Mouse (Mus musculus): Measurements from ENCODE around the gene Rev3l. TPM values are rescaled to one million over a fixed set of nuclear protein-coding genes. Genes with fewer than 3 reads are reported as not detected.

Rev3l gene
- polyA plus RNA-seq, 1 experiment from 2014 or later = 17.7 TPM

- H3K27ac ChIP-seq = no peak overlapping the region
- H3K36me3 ChIP-seq (ENCODE audit: poor library complexity, severe bottlenecking) = peaks cover 26% of the 10 kb centered on the region
- H3K9ac ChIP-seq = no peak overlapping the region
- no peak for ATAC-seq
- no peak overlapping the region for H3K4me3 ChIP-seq
- no peaks in the 10 kb centered on the region for H3K27me3 ChIP-seq
- no peaks in the 10 kb centered on the region for H3K9me3 ChIP-seq (replicated peaks)
- no peak overlapping the region for H3K4me2 ChIP-seq
- no peaks in the 10 kb centered on the region for H3K4me1 ChIP-seq
- WGBS = 98% methylated on average over 1 of the region's 1 CpGs
Observed at GRCm38 (mm10) chr10:39793295-39793694, 61.4 kb downstream of the Rev3l start.

- H3K36me3 ChIP-seq (ENCODE audit: poor library complexity, severe bottlenecking) = peaks cover 57% of the 10 kb centered on the region
- H3K27me3 ChIP-seq = no peaks in the 10 kb centered on the region
- H3K4me2 ChIP-seq = no peak overlapping the region
- no peak overlapping the region for H3K4me3 ChIP-seq
- H3K9me3 ChIP-seq (replicated peaks) = no peaks in the 10 kb centered on the region
- 76% methylated on average over 3 of the region's 3 CpGs for WGBS
- no peaks in the 10 kb centered on the region for H3K4me1 ChIP-seq
- H3K27ac ChIP-seq = no peak overlapping the region
- no peak overlapping the region for H3K9ac ChIP-seq
- ATAC-seq = no peak
Observed at GRCm38 (mm10) chr10:39811507-39811906, 79.6 kb downstream of the Rev3l start.

- no peaks in the 10 kb centered on the region for H3K27me3 ChIP-seq
- no peak overlapping the region for H3K9ac ChIP-seq
- no peak; the same call in 1 of the 2 replicates for ATAC-seq
- 86% methylated on average over 1 of the region's 1 CpGs for whole genome bisulfite sequencing
- peaks cover 55% of the 10 kb centered on the region for H3K36me3 ChIP-seq (ENCODE audit: poor library complexity, severe bottlenecking)
- H3K4me1 ChIP-seq = no peaks in the 10 kb centered on the region
- H3K27ac ChIP-seq = no peak overlapping the region
- H3K9me3 ChIP-seq (replicated peaks) = no peaks in the 10 kb centered on the region
- no peak overlapping the region for H3K4me3 ChIP-seq
- H3K4me2 ChIP-seq = no peak overlapping the region
Observed at GRCm38 (mm10) chr10:39842621-39843020, 110.7 kb downstream of the Rev3l start.

GRCm38 (mm10) chr10:39865509-39865908 lies 133.6 kb downstream of the Rev3l start:
- Histone ChIP-seq H3K27ac (no peak overlapping the region), H3K9me3 (replicated peaks) (no peaks in the 10 kb centered on the region), H3K9ac (no peak overlapping the region), H3K4me1 (no peaks in the 10 kb centered on the region), H3K4me3 (no peak overlapping the region), H3K36me3 (ENCODE audit: poor library complexity, severe bottlenecking) (peaks cover 73% of the 10 kb centered on the region), H3K4me2 (no peak overlapping the region), H3K27me3 (no peaks in the 10 kb centered on the region)
- no peak for ATAC-seq
- 86% methylated on average over 2 of the region's 2 CpGs for WGBS

- no peak overlapping the region for H3K9ac ChIP-seq
- H3K4me1 ChIP-seq = no peaks in the 10 kb centered on the region
- peaks cover 9% of the 10 kb centered on the region for H3K36me3 ChIP-seq (ENCODE audit: poor library complexity, severe bottlenecking)
- ATAC-seq = no peak
- H3K4me3 ChIP-seq = no peak overlapping the region
- 77% methylated on average over 3 of the region's 3 CpGs for WGBS
- H3K27me3 ChIP-seq = no peaks in the 10 kb centered on the region
- no peaks in the 10 kb centered on the region for H3K9me3 ChIP-seq (replicated peaks)
- no peak overlapping the region for H3K4me2 ChIP-seq
- H3K27ac ChIP-seq = no peak overlapping the region
Observed at GRCm38 (mm10) chr10:39888621-39889020, 156.7 kb downstream of the Rev3l start.

GRCm38 (mm10) chr10:39893702-39894697 lies 162.1 kb downstream of the Rev3l start:
- no peaks in the 10 kb centered on the region for H3K9me3 ChIP-seq (replicated peaks)
- H3K36me3 ChIP-seq (ENCODE audit: poor library complexity, severe bottlenecking) = peaks cover 11% of the 10 kb centered on the region
- WGBS = 75% methylated on average over 11 of the region's 11 CpGs
- no peak for ATAC-seq
- no peak overlapping the region for H3K27ac ChIP-seq
- no peak overlapping the region for H3K4me3 ChIP-seq
- no peak overlapping the region for H3K4me2 ChIP-seq
- H3K4me1 ChIP-seq = peaks cover 10% of the 10 kb centered on the region
- H3K27me3 ChIP-seq = no peaks in the 10 kb centered on the region
- no peak overlapping the region for H3K9ac ChIP-seq

- WGBS = 89% methylated on average over 5 of the region's 5 CpGs
- H3K27ac ChIP-seq = no peak overlapping the region
- H3K4me2 ChIP-seq = no peak overlapping the region
- no peak overlapping the region for H3K9ac ChIP-seq
- H3K9me3 ChIP-seq (replicated peaks) = no peaks in the 10 kb centered on the region
- no peak overlapping the region for H3K4me3 ChIP-seq
- ATAC-seq = no peak
- H3K36me3 ChIP-seq (ENCODE audit: poor library complexity, severe bottlenecking) = peaks cover 6% of the 10 kb centered on the region
- H3K4me1 ChIP-seq = peaks cover 14% of the 10 kb centered on the region
- H3K27me3 ChIP-seq = no peaks in the 10 kb centered on the region
Observed at GRCm38 (mm10) chr10:39896503-39896902, 164.6 kb downstream of the Rev3l start.

- peaks cover 14% of the 10 kb centered on the region for H3K4me1 ChIP-seq
- WGBS = under 1% methylated on average over 41 of the region's 41 CpGs
- H3K9me3 ChIP-seq (replicated peaks) = no peaks in the 10 kb centered on the region
- H3K4me2 ChIP-seq = peak within 1 kb of the TSS; percentile 85
- no peaks in the 10 kb centered on the region for H3K27me3 ChIP-seq
- H3K27ac ChIP-seq = peak within 1 kb of the TSS; percentile 41; the same call in 1 of the 2 replicates
- ATAC-seq = peak; percentile 99
- H3K4me3 ChIP-seq = peak within 1 kb of the TSS; percentile 68
- H3K36me3 ChIP-seq (ENCODE audit: poor library complexity, severe bottlenecking) = no peaks in the 10 kb centered on the region
- H3K9ac ChIP-seq = peak within 1 kb of the TSS; percentile 81
Observed at GRCm38 (mm10) chr10:39898874-39899371, 167.0 kb downstream of the Rev3l start, which contains the start of gene Mfsd4b4. Mfsd4b4 (minus strand) TSS chr10:39899238.

GRCm38 (mm10) chr10:39904191-39904590 lies 172.3 kb downstream of the Rev3l start:
- ATAC-seq = no peak
- Histone ChIP-seq H3K9me3 (replicated peaks) (no peaks in the 10 kb centered on the region), H3K9ac (no peak overlapping the region), H3K4me2 (no peak overlapping the region), H3K27me3 (no peaks in the 10 kb centered on the region), H3K4me1 (peaks cover 4% of the 10 kb centered on the region; the same call in 1 of the 2 replicates), H3K36me3 (ENCODE audit: poor library complexity, severe bottlenecking) (no peaks in the 10 kb centered on the region), H3K27ac (no peak overlapping the region), H3K4me3 (no peak overlapping the region)
- 71% methylated on average over 3 of the region's 3 CpGs for WGBS

- no peak overlapping the region for H3K9ac ChIP-seq
- no peaks in the 10 kb centered on the region for H3K27me3 ChIP-seq
- no peak overlapping the region for H3K4me2 ChIP-seq
- H3K27ac ChIP-seq = no peak overlapping the region
- H3K9me3 ChIP-seq (replicated peaks) = no peaks in the 10 kb centered on the region
- 83% methylated on average over 10 of the region's 10 CpGs for WGBS
- H3K4me3 ChIP-seq = no peak overlapping the region
- no peaks in the 10 kb centered on the region for H3K4me1 ChIP-seq
- ATAC-seq = no peak
- no peaks in the 10 kb centered on the region for H3K36me3 ChIP-seq (ENCODE audit: poor library complexity, severe bottlenecking)
Observed at GRCm38 (mm10) chr10:39906799-39907658, 175.1 kb downstream of the Rev3l start.

GRCm38 (mm10) chr10:39908768-39909441 lies 177.0 kb downstream of the Rev3l start:
- H3K4me3 ChIP-seq = no peak overlapping the region
- no peaks in the 10 kb centered on the region for H3K4me1 ChIP-seq
- no peak overlapping the region for H3K4me2 ChIP-seq
- no peak for ATAC-seq
- H3K36me3 ChIP-seq (ENCODE audit: poor library complexity, severe bottlenecking) = no peaks in the 10 kb centered on the region
- no peak overlapping the region for H3K27ac ChIP-seq
- H3K27me3 ChIP-seq = no peaks in the 10 kb centered on the region
- no peak overlapping the region for H3K9ac ChIP-seq
- no peaks in the 10 kb centered on the region for H3K9me3 ChIP-seq (replicated peaks)
- WGBS = 72% methylated on average over 13 of the region's 13 CpGs
